Mouse (Mus musculus) heart, adult 2 months (tissue): ENCODE measurements around the gene Zbtb9.
A peak's percentile ranks its signal among the peaks of the same experiment; 100 is the strongest.

Source experiments
- CTCF ChIP-seq: fragments of 200-600 bp; IDR thresholded peaks from 2 replicates; pipeline ENCODE4 v1.8.1; 2022; ENCODE audit warnings: antibody characterized with exemption, mild to moderate bottlenecking, moderate library complexity
- EP300 ChIP-seq: fragments of 200-500 bp; IDR thresholded peaks from 2 replicates; pipeline ENCODE4 v1.6.1; 2011; ENCODE audit warnings: low read depth, low read length, control low read depth; ENCODE audit not compliant: insufficient read depth
- POLR2A ChIP-seq: fragments of 200-500 bp; IDR thresholded peaks from 2 replicates; pipeline ENCODE4 v1.6.1; 2011; ENCODE audit warnings: mild to moderate bottlenecking, low read depth, low read length, control low read depth; ENCODE audit not compliant: insufficient read depth

DNA sequence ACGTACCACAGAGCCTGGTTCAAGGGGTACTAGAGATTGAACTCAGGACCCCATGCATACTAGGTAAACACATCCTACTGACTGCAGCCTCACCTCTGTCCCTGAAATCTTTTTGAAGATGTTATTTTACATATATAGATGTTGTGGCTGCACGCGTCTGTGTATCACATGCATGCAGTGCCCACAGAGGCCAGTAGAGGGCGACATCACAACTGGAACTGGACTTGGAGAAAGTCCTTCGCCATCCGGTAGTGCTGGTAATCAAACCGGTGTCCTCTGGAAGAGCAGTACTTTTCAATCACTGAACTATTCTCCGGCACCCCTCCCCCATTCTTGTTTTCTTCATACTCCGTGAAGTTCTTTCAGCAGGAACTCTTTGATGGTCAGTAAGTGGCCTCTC, 31.5 kb downstream of the Zbtb9 start:
- TF ChIP-seq CTCF (peak; percentile 91), EP300 (no peak), POLR2A (no peak)
